Mouse (Mus musculus): ENCODE data around the gene Dtx3l. TPM values are rescaled to one million over a fixed set of nuclear protein-coding genes. Genes with fewer than 3 reads are reported as not detected.

Gene Dtx3l
- polyA plus RNA-seq, 1 experiment from 2014 or later: 4.4 TPM

DNA sequence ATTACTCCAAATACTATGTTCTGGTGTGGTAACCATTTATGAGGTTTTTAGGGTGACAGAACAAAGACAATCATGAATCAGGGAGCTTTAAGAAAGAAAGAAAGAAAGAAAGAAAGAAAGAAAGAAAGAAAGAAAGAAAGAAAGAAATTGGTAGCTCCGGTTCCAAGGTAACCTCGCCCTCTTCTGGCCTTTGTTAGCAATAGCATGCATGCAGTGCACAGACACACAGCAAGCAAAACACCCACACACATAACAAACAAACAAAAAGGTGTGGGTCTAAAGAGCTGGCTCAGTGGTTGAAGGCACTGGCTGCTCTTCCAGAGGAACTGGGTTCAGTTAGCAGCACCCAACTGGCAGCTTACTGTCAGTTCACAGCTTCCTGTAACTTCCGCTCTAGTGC is 48.3 kb downstream of the Dtx3l start:
- 77% methylated on average over 3 of the region's 3 CpGs for WGBS
- DNase-seq (ENCODE audit: low spot score): no peak
- no peak overlapping the region for H3K9ac ChIP-seq (ENCODE audit: low read depth, low read length)
- peak; percentile 58 for TF ChIP-seq CTCF (IDR thresholded peaks at IDR 0.05; ENCODE audit: low read depth)
- no peak overlapping the region for H3K4me2 ChIP-seq (ENCODE audit: low read length)
- no peaks in the 10 kb centered on the region for H3K9me3 ChIP-seq (replicated peaks; ENCODE audit: low read length)
- H3K36me3 ChIP-seq (ENCODE audit: insufficient read depth, low read length): no peaks in the 10 kb centered on the region
- no peak overlapping the region for H3K4me3 ChIP-seq (replicated peaks; ENCODE audit: low read depth, low read length)
- no peaks in the 10 kb centered on the region for H3K4me1 ChIP-seq (replicated peaks; ENCODE audit: insufficient read depth, low read length)
- H3K27me3 ChIP-seq (ENCODE audit: insufficient read depth, low read length): no peaks in the 10 kb centered on the region
- ATAC-seq (replicated peaks; ENCODE audit: low FRiP score, low read depth): no peak
- no peak overlapping the region for H3K27ac ChIP-seq

DNA sequence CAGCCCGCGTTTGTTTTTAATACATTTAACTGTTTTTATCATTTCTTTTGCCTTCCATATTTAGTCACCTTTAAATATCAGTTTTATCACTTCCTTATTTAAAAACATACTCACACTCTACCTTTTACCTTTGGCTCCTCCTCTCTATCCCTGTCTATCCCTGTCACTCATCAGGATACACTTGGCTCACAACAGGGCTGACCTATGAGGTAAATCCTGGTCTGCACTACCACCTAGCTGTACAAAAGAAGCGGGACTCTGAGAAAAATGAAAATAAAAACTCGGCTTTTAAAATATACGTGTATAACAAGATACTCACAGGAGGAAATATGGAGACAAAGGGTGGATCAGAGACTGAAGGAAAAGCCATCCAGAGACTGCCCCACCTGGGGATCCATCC is 50.0 kb downstream of the Dtx3l start:
- Histone ChIP-seq H3K4me3 (replicated peaks; ENCODE audit: low read depth, low read length) (no peak overlapping the region), H3K27ac (no peak overlapping the region), H3K4me2 (ENCODE audit: low read length) (no peak overlapping the region), H3K4me1 (replicated peaks; ENCODE audit: insufficient read depth, low read length) (no peaks in the 10 kb centered on the region), H3K9me3 (replicated peaks; ENCODE audit: low read length) (no peaks in the 10 kb centered on the region), H3K27me3 (ENCODE audit: insufficient read depth, low read length) (no peaks in the 10 kb centered on the region), H3K36me3 (ENCODE audit: insufficient read depth, low read length) (no peaks in the 10 kb centered on the region), H3K9ac (ENCODE audit: low read depth, low read length) (no peak overlapping the region)
- 92% methylated on average over 5 of the region's 5 CpGs for WGBS
- peak; percentile 24; the same call in 1 of the 2 replicates for TF ChIP-seq CTCF (IDR thresholded peaks at IDR 0.05; ENCODE audit: low read depth)
- ATAC-seq (replicated peaks; ENCODE audit: low FRiP score, low read depth): no peak
- DNase-seq (ENCODE audit: low spot score): no peak

GRCm38 (mm10) chr16:35888174-35888573 is 50.8 kb downstream of the Dtx3l start:
- no peaks in the 10 kb centered on the region for H3K9me3 ChIP-seq (replicated peaks; ENCODE audit: low read length)
- no peaks in the 10 kb centered on the region for H3K36me3 ChIP-seq (ENCODE audit: insufficient read depth, low read length)
- H3K27ac ChIP-seq: no peak overlapping the region
- H3K27me3 ChIP-seq (ENCODE audit: insufficient read depth, low read length): no peaks in the 10 kb centered on the region
- DNase-seq (ENCODE audit: low spot score) (no peak), ATAC-seq (replicated peaks; ENCODE audit: low FRiP score, low read depth) (no peak)
- TF ChIP-seq CTCF (IDR thresholded peaks at IDR 0.05; ENCODE audit: low read depth): no peak
- 76% methylated on average over 7 of the region's 7 CpGs for WGBS
- H3K9ac ChIP-seq (ENCODE audit: low read depth, low read length): no peak overlapping the region
- H3K4me1 ChIP-seq (replicated peaks; ENCODE audit: insufficient read depth, low read length): no peaks in the 10 kb centered on the region
- no peak overlapping the region for H3K4me2 ChIP-seq (ENCODE audit: low read length)
- H3K4me3 ChIP-seq (replicated peaks; ENCODE audit: low read depth, low read length): no peak overlapping the region

Other genes with a start within 250 kb of the Dtx3l start
- 17.3 and 17.7 TPM in 2 replicates for gene Dirc2, start 169.8 kb downstream of the Dtx3l start, polyA plus RNA-seq (2015; fragmentation: Nextera tagmentation; extraction: Ambion mirVana)
- 10.8 and 12.7 TPM in 2 replicates for gene Hspbap1, start 168.8 kb downstream of the Dtx3l start, polyA plus RNA-seq (2015; fragmentation: Nextera tagmentation; extraction: Ambion mirVana)
- 2.3 and 2.5 TPM in 2 replicates for gene Parp14, start 67.6 kb downstream of the Dtx3l start, polyA plus RNA-seq (2015; fragmentation: Nextera tagmentation; extraction: Ambion mirVana)
- gene Parp9, start 681 bp downstream of the Dtx3l start, polyA plus RNA-seq (2015; fragmentation: Nextera tagmentation; extraction: Ambion mirVana): 10.7 and 11.3 TPM in 2 replicates
- 23.3 and 24.7 TPM in 2 replicates for gene Kpna1, start 39.6 kb upstream of the Dtx3l start, polyA plus RNA-seq (2015; fragmentation: Nextera tagmentation; extraction: Ambion mirVana)
- 8.1 and 8.7 TPM in 2 replicates for gene Wdr5b, start 102.0 kb upstream of the Dtx3l start, polyA plus RNA-seq (2015; fragmentation: Nextera tagmentation; extraction: Ambion mirVana)
- gene Fam162a, start 132.4 kb upstream of the Dtx3l start, polyA plus RNA-seq (2015; fragmentation: Nextera tagmentation; extraction: Ambion mirVana): 362 and 409 TPM in 2 replicates
- gene Ccdc58, start 132.5 kb upstream of the Dtx3l start, polyA plus RNA-seq (2015; fragmentation: Nextera tagmentation; extraction: Ambion mirVana): 92.5 and 95.9 TPM in 2 replicates
- gene Csta1, start 192.1 kb upstream of the Dtx3l start, polyA plus RNA-seq (2015; fragmentation: Nextera tagmentation; extraction: Ambion mirVana): not detected in 2 replicates
- gene Stfa2l1, start 217.7 kb upstream of the Dtx3l start, polyA plus RNA-seq (2015; fragmentation: Nextera tagmentation; extraction: Ambion mirVana): 4.7 and 5.1 TPM in 2 replicates
- 9.6 and 11.5 TPM in 2 replicates for gene Gm5483, start 245.1 kb upstream of the Dtx3l start, polyA plus RNA-seq (2015; fragmentation: Nextera tagmentation; extraction: Ambion mirVana)